8 mouse cellular contexts compared by ENCODE assay signal in the genomic region with DNA sequence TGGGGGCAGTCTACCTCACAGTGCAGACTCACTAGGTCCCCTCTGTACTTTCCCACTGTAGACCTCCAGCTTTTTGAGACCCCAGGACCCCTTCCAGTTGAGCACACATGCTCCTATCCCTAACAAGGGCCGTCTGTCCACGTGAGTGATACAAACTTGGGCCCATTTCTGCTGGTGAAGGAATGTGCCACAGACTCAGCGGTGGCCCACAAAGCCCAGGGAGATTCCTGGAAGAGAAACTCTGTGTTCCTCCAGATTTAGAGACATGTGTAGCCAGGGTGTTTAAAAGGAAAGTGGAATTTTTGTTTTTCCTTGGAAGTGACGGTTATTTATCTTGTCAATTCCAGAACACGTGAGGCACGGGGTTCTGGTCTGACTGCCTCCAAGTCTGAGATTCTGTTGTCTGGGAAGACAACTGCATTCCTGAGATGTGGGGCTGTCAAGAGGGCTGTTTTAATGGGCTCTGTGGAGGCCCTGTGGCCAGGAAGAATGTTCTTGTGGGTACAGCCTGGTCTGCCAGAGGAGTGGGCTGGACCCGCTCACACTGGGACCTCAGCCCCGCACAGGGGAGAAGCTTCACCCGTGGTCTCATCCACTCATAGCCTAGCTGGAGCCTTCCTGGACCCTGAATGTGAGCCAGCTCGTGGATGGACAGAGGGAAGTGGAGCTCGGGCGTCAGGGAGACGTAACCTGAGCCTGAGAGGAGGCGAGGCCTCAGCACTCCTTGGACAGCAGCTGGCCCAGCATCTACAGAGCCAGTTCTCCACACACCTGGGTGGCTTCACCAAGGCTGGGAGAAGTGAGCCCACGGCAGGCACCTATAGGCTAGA. TPM values are rescaled to one million over a fixed set of nuclear protein-coding genes. Genes with fewer than 3 reads are reported as not detected.
DNase-seq lines count a peak whose midpoint lies in the region; ATAC-seq and TF ChIP-seq lines count a peak whose summit lies in the region.

No protein-coding gene starts in this region.

- no peak overlapping the region for H3K9ac ChIP-seq in heart, embryonic 11.5 days (ENCODE audit: low read depth, low read length)
- H3K9ac ChIP-seq in kidney, postnatal 0 days (ENCODE audit: low read depth, low read length): no peak overlapping the region

- H3K36me3 ChIP-seq in heart, embryonic 10.5 days: no peaks in the 10 kb centered on the region
- no peaks in the 10 kb centered on the region for H3K36me3 ChIP-seq in heart, embryonic 11.5 days (ENCODE audit: control insufficient read depth, insufficient read depth, low read length)
- no peaks in the 10 kb centered on the region for H3K36me3 ChIP-seq in kidney, postnatal 0 days (ENCODE audit: insufficient read depth, low read length)

- H3K9me3 ChIP-seq in heart, embryonic 10.5 days: peaks cover 5% of the 10 kb centered on the region; the same call in 1 of the 2 replicates
- H3K9me3 ChIP-seq in heart, embryonic 11.5 days (replicated peaks; ENCODE audit: control insufficient read depth, low read length): peaks cover 6% of the 10 kb centered on the region; the same call in 1 of the 2 replicates
- H3K9me3 ChIP-seq in kidney, postnatal 0 days (replicated peaks; ENCODE audit: low read length): no peaks in the 10 kb centered on the region

- TF ChIP-seq CTCF in embryonic fibroblast, embryonic 13.5 days (IDR thresholded peaks at IDR 0.05; ENCODE audit: borderline replicate concordance, insufficient read depth, low read length): no peak
- TF ChIP-seq CTCF in kidney, postnatal 0 days (IDR thresholded peaks at IDR 0.05; ENCODE audit: low read depth): no peak

- no peak overlapping the region for H3K4me2 ChIP-seq in heart, embryonic 11.5 days
- no peak overlapping the region for H3K4me2 ChIP-seq in kidney, postnatal 0 days (ENCODE audit: low read length)

- no peak overlapping the region for H3K4me3 ChIP-seq in heart, embryonic 10.5 days
- H3K4me3 ChIP-seq in heart, embryonic 11.5 days (ENCODE audit: low read depth, low read length): no peak overlapping the region
- no peak overlapping the region for H3K4me3 ChIP-seq in embryonic fibroblast, embryonic 13.5 days (ENCODE audit: insufficient read depth, low read length)
- H3K4me3 ChIP-seq in kidney, postnatal 0 days (replicated peaks; ENCODE audit: low read depth, low read length): no peak overlapping the region

- no peaks in the 10 kb centered on the region for H3K27me3 ChIP-seq in heart, embryonic 10.5 days (ENCODE audit: insufficient read depth, poor library complexity, severe bottlenecking)
- H3K27me3 ChIP-seq in heart, embryonic 11.5 days (ENCODE audit: control insufficient read depth, insufficient read depth, low read length): no peaks in the 10 kb centered on the region
- H3K27me3 ChIP-seq in kidney, postnatal 0 days (ENCODE audit: insufficient read depth, low read length): no peaks in the 10 kb centered on the region

- H3K27ac ChIP-seq in heart, embryonic 10.5 days: peak overlapping the region; percentile 65
- H3K27ac ChIP-seq in heart, embryonic 11.5 days (ENCODE audit: low read depth, low read length): no peak overlapping the region
- peak overlapping the region; percentile 74 for H3K27ac ChIP-seq in embryonic fibroblast, embryonic 13.5 days (ENCODE audit: insufficient read depth, low read length)
- H3K27ac ChIP-seq in kidney, postnatal 0 days: no peak overlapping the region; the same call in 1 of the 2 replicates

- no peak for ATAC-seq in heart, embryonic 11.5 days (replicated peaks; ENCODE audit: insufficient number of reproducible peaks, low FRiP score, low TSS enrichment)
- 0 out of 2 replicates have a peak, but pooled peaks have one; percentile 18 for ATAC-seq in kidney, postnatal 0 days (replicated peaks; ENCODE audit: low FRiP score, low read depth)

- peaks cover 28% of the 10 kb centered on the region for H3K4me1 ChIP-seq in heart, embryonic 10.5 days
- peaks cover 28% of the 10 kb centered on the region for H3K4me1 ChIP-seq in heart, embryonic 11.5 days (ENCODE audit: control insufficient read depth, insufficient read depth, low read length)
- H3K4me1 ChIP-seq in embryonic fibroblast, embryonic 13.5 days (ENCODE audit: control insufficient read depth, insufficient read depth, low read length): peaks cover 17% of the 10 kb centered on the region
- peaks cover 29% of the 10 kb centered on the region for H3K4me1 ChIP-seq in kidney, postnatal 0 days (replicated peaks; ENCODE audit: insufficient read depth, low read length)

- no peak for DNase-seq in heart, embryonic 10.5 days (ENCODE audit: low spot score)
- peak; percentile 81 for DNase-seq in 3134 (ENCODE audit: extremely low read depth, insufficient read length, low spot score)
- peak; percentile 50 for DNase-seq in kidney, postnatal 0 days (ENCODE audit: low spot score)
- no peak for DNase-seq in layer of hippocampus, adult 11-12 months (ENCODE audit: low spot score)
- DNase-seq in right cerebral cortex, postnatal 36 days (ENCODE audit: low spot score in 2 of 2): no peak
- DNase-seq in urinary bladder, adult 18-20 months (ENCODE audit: low spot score in 2 of 2): no peak

- no peak for TF ChIP-seq POLR2A in embryonic fibroblast, embryonic 13.5 days (IDR thresholded peaks at IDR 0.05; ENCODE audit: low read depth, low read length)

- WGBS in heart, embryonic 10.5 days: 53% methylated on average over 15 of the region's 15 CpGs
- WGBS in heart, embryonic 11.5 days (ENCODE audit: insufficient replicate concordance): 48% methylated on average over 15 of the region's 15 CpGs
- 47% methylated on average over 15 of the region's 15 CpGs for WGBS in kidney, postnatal 0 days

RNA-seq across cellular contexts. Expression of gene 1700029H14Rik, which starts 33.0 kb away (rescaled TPM):
- polyA plus RNA-seq in heart, embryonic 10.5 days (2016; fragmentation: Nextera tagmentation; extraction: Ambion mirVana): not detected in 2 replicates
- polyA plus RNA-seq in heart, embryonic 11.5 days (2014; fragmentation: Nextera tagmentation; extraction: Ambion mirVana): not detected in 2 replicates
- polyA plus RNA-seq in embryonic fibroblast, embryonic 13.5 days (2011; ENCODE audit: insufficient read length, low read depth, missing spikeins): not detected in 2 replicates
- polyA plus RNA-seq in kidney, postnatal 0 days (2015; fragmentation: Nextera tagmentation; extraction: Ambion mirVana): not detected in 2 replicates

RNA-seq across cellular contexts. Expression of gene Gas6, which starts 34.9 kb away (rescaled TPM):
- 13.8 and 23.3 TPM in 2 replicates for polyA plus RNA-seq in heart, embryonic 10.5 days (2016; fragmentation: Nextera tagmentation; extraction: Ambion mirVana)
- 12.4 and 17.7 TPM in 2 replicates for polyA plus RNA-seq in heart, embryonic 11.5 days (2014; fragmentation: Nextera tagmentation; extraction: Ambion mirVana)
- polyA plus RNA-seq in embryonic fibroblast, embryonic 13.5 days (2011; ENCODE audit: insufficient read length, low read depth, missing spikeins): 111 and 131 TPM in 2 replicates
- 153 and 166 TPM in 2 replicates for polyA plus RNA-seq in kidney, postnatal 0 days (2015; fragmentation: Nextera tagmentation; extraction: Ambion mirVana)

Comparison
In these comparisons a context has a peak if more than half of its experiments do, and no peak if none do; other contexts are left out.
1. H3K27ac ChIP-seq: peak in heart, embryonic 10.5 days (single experiment) and embryonic fibroblast, embryonic 13.5 days (single experiment); none in heart, embryonic 11.5 days (single experiment) and kidney, postnatal 0 days (single experiment).
2. DNase-seq: peak in 3134 (single experiment) and kidney, postnatal 0 days (single experiment); none in heart, embryonic 10.5 days (single experiment), layer of hippocampus, adult 11-12 months (single experiment), right cerebral cortex, postnatal 36 days (0 of 2) and urinary bladder, adult 18-20 months (0 of 2).